Mouse (Mus musculus) olfactory bulb, adult 2 months (tissue): ENCODE measurements around the gene Sub1.

ENCODE experiments used
- CTCF ChIP-seq: fragments of 200-500 bp; IDR thresholded peaks from 2 replicates; pipeline ENCODE4 v1.5.1; 2012; ENCODE audit warnings: low read depth, mild to moderate bottlenecking, low read length, moderate library complexity; ENCODE audit not compliant: insufficient read depth
- POLR2A ChIP-seq: fragments of 200-500 bp; IDR thresholded peaks from 2 replicates; pipeline ENCODE4 v1.6.1; 2012; ENCODE audit warnings: mild to moderate bottlenecking, low read depth, low read length, moderate library complexity; ENCODE audit not compliant: insufficient read depth

- TF ChIP-seq POLR2A (no peak), CTCF (no peak)
Observed at GRCm38 (mm10) chr15:12010602-12011044, 13.8 kb upstream of the Sub1 start.
